Mouse (Mus musculus): ENCODE results near the gene Gm3417. TPM values are rescaled to one million over a fixed set of nuclear protein-coding genes. Genes with fewer than 3 reads are reported as not detected.

The Gm3417 gene
- 1.2 TPM for polyA plus RNA-seq (2017; shearing (Covaris generic))

DNA sequence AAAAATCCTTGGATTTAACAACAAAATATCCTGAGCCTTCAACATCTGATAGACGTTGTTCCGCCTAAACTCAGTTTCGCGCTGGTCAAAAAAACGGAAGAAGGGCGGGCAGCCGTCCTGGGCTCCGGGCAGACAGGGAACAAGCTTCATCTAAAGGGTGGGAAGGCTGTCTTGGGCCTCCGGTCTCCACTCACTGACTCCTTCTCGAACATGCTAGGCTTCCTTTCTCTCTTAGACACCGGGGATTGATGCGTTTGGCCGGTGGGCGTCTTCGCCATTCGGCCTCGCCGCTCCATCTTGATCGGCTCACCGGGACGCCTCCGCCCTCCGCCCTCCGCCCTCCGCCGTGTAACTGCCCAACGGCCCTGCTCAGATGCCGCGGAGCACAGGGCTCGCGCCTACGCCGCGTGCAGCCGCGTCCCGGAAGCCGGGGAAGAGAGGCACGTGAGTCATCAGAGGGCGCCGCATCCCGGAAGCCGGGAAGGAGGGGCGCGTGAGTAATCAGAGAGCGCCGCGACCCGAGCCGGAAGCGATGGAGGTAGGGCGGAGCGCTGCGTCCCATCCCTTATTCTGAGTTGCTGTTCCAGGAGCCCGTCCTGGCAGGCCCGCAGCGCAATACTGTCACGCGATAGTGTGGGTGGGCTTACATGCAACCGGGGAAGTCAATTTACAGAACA is at the start of gene Gm3417, which contains the start of gene 9030025P20Rik:
TSS of gene Gm3417 (minus strand) at position 429 of the 677 bp plus-strand sequence.
TSS of gene 9030025P20Rik (plus strand) at position 107 of the 677 bp plus-strand sequence.

DNA sequence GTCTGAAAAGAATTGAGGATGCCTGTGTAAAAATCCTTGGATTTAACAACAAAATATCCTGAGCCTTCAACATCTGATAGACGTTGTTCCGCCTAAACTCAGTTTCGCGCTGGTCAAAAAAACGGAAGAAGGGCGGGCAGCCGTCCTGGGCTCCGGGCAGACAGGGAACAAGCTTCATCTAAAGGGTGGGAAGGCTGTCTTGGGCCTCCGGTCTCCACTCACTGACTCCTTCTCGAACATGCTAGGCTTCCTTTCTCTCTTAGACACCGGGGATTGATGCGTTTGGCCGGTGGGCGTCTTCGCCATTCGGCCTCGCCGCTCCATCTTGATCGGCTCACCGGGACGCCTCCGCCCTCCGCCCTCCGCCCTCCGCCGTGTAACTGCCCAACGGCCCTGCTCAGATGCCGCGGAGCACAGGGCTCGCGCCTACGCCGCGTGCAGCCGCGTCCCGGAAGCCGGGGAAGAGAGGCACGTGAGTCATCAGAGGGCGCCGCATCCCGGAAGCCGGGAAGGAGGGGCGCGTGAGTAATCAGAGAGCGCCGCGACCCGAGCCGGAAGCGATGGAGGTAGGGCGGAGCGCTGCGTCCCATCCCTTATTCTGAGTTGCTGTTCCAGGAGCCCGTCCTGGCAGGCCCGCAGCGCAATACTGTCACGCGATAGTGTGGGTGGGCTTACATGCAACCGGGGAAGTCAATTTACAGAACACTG is 31.3 kb upstream of the Gm3417 start, which contains the start of gene Gm3435:
TSS of gene Gm3435 (plus strand) at position 471 of the 708 bp plus-strand sequence.

DNA sequence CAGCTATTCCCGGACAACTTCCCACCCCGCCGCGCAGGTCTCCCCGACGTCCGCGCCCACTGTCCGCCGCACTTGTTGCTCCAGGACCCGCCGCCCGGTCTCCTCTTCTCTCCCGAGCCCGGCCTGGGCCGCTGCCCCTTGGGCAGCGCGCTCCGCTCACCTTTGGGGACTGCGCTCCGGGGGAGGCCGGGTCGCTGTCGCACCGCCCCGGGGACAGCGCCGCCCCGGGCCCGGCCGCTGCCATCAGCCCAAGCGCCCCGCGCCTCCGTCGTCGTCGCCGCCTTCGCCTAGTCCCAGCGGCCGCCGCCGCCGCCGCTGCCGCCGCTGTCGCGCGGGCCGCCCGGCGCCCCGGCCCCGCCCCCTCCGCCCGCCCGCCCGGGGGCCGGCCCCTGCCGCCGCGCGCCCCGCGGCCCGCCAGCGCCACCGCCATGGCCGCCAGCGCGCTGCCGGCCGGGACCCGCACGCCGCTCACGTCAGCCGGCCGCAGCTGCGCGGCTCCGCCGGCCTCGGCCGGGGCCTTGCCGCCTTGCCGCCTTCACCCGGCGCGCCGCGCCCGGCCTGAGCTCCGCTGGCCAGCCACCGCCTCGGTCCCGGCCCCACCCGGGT is 17.5 kb downstream of the Gm3417 start, which contains the start of gene Phf10:
TSS of gene Phf10 (minus strand) at position 323 of the 606 bp plus-strand sequence.

DNA sequence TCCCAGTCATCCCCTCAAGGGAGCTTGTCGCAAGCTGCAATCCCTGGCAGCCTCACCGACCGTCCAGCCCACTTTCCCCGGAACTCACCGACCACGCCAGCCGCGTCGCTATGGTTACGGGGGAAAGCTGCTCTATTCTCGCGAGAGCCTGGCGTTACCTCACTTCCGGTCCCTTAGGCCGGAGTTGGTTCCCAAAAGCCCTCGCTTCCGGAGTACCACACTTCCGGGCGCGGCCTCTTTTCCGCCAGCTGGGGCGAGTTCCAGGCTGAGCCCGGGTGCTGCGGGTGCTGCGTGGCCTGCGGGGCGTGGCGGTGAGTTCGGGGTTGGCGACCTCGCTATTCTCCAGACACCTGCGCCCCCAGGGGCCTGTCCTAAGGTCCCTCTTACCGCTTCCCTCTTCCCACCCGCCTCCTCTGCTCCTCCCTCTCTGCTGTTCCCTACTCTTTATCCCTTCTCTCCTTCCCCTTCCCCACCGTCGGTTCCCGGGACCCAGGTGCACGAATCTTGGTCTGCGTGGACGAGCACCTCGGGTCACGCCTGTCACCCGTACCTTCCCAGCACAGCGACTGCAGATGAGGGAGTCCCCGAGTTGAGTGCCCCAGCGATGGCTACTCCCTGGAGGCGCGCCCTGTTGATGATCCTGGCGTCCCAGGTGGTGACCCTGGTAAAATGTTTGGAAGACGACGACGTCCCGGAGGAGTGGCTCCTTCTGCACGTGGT is 35.4 kb downstream of the Gm3417 start, which contains the start of the genes Wdr27 and 1600012H06Rik:
TSS of gene Wdr27 (minus strand) at position 150 of the 720 bp plus-strand sequence.
TSS of gene 1600012H06Rik (plus strand) at position 176 of the 720 bp plus-strand sequence.

Other genes with a start within 250 kb of the Gm3417 start
- gene Wdr27, start 35.6 kb downstream of the Gm3417 start, polyA plus RNA-seq (2017; shearing (Covaris generic)), result 0.91 TPM
- gene 1600012H06Rik, start 35.6 kb downstream of the Gm3417 start, polyA plus RNA-seq (2017; shearing (Covaris generic)), result 19.4 TPM
- 30.2 TPM for gene Phf10, start 17.5 kb downstream of the Gm3417 start, polyA plus RNA-seq (2017; shearing (Covaris generic))
- gene 9030025P20Rik, start 322 bp downstream of the Gm3417 start, polyA plus RNA-seq (2017; shearing (Covaris generic)), result 11.6 TPM
- gene Gm3435, start 31.4 kb upstream of the Gm3417 start, polyA plus RNA-seq (2017; shearing (Covaris generic)), result 3.0 TPM
- 77.1 TPM for gene Ermard, start 62.4 kb upstream of the Gm3417 start, polyA plus RNA-seq (2017; shearing (Covaris generic))
- gene Tcte3, start 62.7 kb upstream of the Gm3417 start, polyA plus RNA-seq (2017; shearing (Covaris generic)), result not detected
- gene Gm3448, start 62.7 kb upstream of the Gm3417 start, polyA plus RNA-seq (2017; shearing (Covaris generic)), result 0.77 TPM